Mouse (Mus musculus) testis, adult 2 months (tissue): ENCODE measurements around the gene E2f4.
"Not testable (repeated sequence)": the region's sequence is repeated elsewhere in the genome, so short reads cannot be mapped to it uniquely, and the experiment has no call there.

Experiments used
- CTCF ChIP-seq: fragments of 200-500 bp; IDR thresholded peaks from 2 replicates; pipeline ENCODE4 v1.5.1; 2012; ENCODE audit warnings: low read depth, mild to moderate bottlenecking, inconsistent platforms, low read length, moderate library complexity; ENCODE audit not compliant: control insufficient read depth, insufficient read depth, insufficient replicate concordance
- POLR2A ChIP-seq: fragments of 200-500 bp; IDR thresholded peaks from 2 replicates; pipeline ENCODE4 v1.6.1; 2012; ENCODE audit warnings: low read depth, mild to moderate bottlenecking, inconsistent platforms, low read length, moderate library complexity; ENCODE audit not compliant: control insufficient read depth

DNA sequence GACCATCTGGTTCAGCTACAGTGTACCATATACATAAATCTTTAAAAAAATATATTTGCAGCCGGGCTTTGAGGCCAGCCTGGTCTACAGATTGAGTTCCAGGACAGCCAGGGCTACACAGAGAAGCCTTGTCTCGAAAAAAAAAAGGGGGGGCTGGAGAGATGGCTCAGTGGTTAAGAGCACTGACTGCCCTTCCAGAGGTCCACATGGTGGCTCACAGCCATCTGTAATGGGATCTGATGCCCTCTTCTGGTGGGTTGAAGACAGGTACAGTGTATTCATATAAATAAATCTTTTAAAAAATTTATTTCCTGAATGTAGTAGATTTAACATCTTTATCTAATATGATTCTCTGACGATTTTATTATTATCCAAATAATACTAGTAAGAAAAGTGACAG lies 5.7 kb upstream of the E2f4 start:
- TF ChIP-seq CTCF, POLR2A: not testable (repeated sequence)
